Mouse (Mus musculus) mature B cell (primary cell): ENCODE data around the gene Actl6a.

ENCODE experiments used
- in situ Hi-C: fragments of 300-500 bp; cut with MboI; formaldehyde crosslinking; loops from 2 replicates; pipeline ENCODE4 v1.14.3; 2019

Actl6a gene

DNA sequence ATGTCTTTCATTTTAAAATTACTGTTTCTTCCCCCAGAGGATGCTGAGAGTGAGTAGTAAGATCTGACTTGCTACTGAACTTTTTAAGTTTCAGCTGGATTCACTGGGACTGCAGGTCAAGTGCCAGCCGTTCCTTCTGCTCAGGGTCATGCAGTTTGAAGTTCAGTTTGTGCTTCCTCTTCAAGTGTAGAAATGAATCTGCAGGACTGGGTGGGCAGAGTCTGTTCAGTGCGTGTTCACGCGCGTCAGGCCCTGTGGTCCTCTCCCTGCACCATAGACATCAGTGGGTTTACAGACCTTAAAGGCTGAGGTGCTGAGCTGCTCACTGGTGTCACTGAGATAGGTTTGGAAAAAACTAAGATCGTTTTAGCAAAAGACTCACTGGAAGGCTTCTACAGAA is 38.9 kb downstream of the Actl6a start:
- in situ Hi-C loops: loop anchor here (25.0 kb wide), 2 partner anchors 1342 to 1958 kb away; partner anchors contain the start of genes Dnajc19 and Sec62

- in situ Hi-C loops: loop anchor here (25.0 kb wide), 2 partner anchors 1342 to 1958 kb away; partner anchors contain the start of genes Dnajc19 and Sec62
Observed at GRCm38 (mm10) chr3:32745426-32745825, 39.3 kb downstream of the Actl6a start.

DNA sequence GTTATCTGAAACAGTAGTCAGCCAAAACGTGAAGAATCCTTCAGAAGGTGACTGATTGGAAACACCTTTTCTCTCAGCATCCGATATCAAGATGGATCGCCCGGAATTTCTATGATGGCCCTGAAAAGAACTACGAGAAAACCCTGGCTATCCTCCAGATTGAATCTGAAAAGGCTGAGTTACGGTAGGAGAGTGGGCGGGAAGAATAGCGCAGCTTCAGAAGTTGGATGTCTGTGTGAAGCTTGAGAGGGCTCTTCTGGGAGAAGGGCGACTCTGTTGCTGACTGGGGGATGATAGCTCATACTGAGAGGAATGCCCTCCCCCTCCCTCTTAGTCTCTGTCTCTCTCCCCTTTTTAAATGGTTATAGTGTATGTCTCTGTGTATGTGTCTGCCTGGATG is 42.3 kb downstream of the Actl6a start:
- in situ Hi-C loops: loop anchor here (25.0 kb wide), 2 partner anchors 1339 to 1961 kb away; partner anchors contain the start of genes Dnajc19 and Sec62

DNA sequence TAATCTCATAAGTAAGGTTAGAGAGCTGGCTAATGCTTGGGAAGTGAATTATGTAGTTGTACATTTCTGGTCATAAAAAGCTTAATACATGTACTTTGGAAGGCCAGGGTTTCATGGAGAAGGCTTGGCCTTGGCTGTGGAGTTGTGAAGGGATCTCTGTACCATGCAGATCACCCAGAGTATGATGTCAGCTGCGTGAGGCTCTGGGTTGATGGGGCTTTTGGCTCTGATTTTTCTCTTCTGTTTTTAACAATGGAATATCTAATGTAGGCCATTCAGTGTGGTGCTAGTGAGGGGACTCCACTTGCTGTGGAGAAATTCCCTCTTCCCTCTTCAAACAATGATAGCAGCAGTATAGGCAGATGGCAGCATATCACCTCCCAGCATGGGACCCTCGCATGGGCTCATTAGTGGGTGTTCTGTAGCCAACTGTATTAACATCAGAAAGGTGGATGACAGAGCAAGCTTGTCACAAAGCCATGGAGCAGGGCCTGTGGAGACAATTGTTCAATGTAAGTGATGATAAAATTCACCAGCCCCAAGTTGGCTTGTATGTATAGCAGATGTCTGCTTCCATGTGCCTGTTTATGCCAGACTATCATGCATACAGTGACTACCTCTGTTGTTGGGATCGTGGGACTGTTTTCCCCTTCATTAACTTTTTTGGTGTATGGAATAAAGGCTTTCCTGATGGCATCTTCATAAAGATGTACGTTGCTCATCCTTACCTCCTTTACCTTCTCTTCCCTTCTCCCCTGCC is 43.9 kb downstream of the Actl6a start:
- in situ Hi-C loops: loop anchor here (25.0 kb wide), 2 partner anchors 1337 to 1963 kb away; partner anchors contain the start of genes Dnajc19 and Sec62

- in situ Hi-C loops: no loop called here
Observed at GRCm38 (mm10) chr3:32754384-32754915, 48.4 kb downstream of the Actl6a start.

- in situ Hi-C loops: no loop called here
Observed at GRCm38 (mm10) chr3:32759212-32759611, 53.1 kb downstream of the Actl6a start.

DNA sequence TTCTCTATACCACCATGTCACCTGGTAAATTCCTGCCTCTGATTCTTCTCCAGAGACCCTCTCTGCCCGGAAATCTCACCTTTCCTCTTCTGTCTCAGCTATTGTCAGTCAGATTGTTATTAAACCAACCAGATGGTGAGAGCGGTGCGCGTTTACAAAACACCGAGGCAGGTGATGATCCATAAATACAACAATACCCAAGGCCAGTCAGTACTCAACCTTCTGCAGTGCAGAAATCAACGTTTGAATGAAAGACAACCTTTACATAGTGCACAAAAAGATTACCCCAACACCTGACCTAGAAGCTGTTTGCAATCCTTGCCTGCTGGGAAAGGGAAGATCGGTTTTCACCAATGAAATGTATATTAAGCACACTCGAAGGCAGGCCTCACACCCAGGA is 56.9 kb downstream of the Actl6a start:
- in situ Hi-C loops: no loop called here

DNA sequence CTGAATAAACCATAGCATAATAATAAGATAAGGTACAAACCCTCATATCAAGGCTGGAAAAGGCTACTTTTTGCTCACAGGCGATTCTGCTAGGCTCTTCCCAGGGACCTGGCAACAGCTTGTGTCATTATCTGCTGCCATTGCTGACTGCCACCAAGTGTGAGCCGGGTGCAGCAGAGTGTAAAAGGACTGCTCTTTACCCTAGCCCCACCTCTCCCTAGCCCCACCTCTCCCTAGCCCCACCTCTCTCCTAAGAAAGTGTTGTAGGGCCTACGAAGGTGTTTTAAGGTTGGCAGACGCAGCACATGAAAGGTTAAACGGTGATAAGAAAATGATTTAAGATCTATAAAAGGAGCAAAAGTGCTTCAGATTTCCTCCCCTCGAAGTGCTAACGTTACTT is 57.8 kb downstream of the Actl6a start:
- in situ Hi-C loops: no loop called here

- in situ Hi-C loops: no loop called here
Observed at GRCm38 (mm10) chr3:32770781-32771180, 64.7 kb downstream of the Actl6a start.
